Mouse (Mus musculus) testis, postnatal 14 days (tissue): ENCODE measurements around the gene Rbbp8nl.

Experiments
- DNase-seq: peaks from one replicate; pipeline ENCODE4 v3.0.0; 2021; ENCODE audit warnings: low spot score

Rbbp8nl gene

DNA sequence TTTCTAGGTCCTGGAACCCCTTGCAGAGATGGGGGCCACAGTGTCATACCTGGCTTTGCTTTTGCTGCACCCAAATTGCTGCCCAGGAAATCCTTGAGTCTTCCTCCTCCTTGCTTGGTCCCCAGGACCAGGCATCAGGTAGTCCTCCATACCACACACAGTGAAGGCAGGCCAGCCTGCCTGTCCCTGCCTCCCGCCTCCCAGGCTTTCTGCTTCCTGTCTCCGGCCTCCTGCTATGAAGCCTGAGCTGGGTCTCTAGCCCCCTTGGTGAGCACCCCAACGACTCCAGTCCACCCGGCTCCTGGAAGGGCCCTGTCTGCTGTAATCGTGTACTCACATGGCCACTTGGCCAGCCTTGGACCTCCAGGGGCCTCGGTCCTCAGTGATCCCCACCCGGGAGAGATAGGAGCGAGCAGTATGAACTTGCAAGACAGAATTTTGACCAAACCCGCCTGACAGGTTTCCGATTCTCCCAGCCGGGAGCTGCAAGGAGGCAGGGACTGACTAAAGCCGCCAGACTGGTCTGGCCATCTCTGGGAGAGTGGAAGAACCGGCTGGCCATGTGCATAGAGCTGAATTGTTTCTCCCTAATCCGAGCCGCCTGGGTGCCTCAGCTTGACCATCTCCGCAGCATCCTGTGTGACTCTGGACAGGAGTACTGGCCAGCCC lies at the start of gene Rbbp8nl:
Gene Rbbp8nl (minus strand): TSS at position 440 of the 669 bp plus-strand sequence.
- peak; percentile 41 for DNase-seq

DNA sequence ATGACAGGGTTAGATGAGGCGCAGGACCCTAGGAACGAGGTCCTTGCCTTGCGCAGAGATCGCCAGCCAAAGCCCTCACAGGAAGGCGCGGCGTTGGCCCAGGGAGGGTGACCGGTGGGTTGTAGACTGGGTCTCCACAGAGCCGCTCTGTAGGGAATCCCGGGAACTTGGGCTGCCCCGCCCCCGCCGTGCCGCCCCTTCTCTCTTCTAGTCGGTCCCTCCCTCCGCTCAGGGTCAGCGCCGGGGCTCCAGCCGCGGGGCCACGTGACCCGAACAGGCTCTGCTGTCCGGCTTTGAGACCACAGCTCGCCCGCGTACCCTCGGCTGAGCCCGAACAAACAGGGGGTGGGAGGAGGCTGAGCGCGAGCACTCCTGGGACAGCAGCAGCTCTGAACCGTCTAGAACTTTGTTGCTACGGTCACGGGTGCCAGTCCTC lies 44.9 kb upstream of the Rbbp8nl start, which contains the start of gene Gata5:
Gene Gata5 (minus strand): TSS at position 149 of the 436 bp plus-strand sequence.
- no peak for DNase-seq

DNA sequence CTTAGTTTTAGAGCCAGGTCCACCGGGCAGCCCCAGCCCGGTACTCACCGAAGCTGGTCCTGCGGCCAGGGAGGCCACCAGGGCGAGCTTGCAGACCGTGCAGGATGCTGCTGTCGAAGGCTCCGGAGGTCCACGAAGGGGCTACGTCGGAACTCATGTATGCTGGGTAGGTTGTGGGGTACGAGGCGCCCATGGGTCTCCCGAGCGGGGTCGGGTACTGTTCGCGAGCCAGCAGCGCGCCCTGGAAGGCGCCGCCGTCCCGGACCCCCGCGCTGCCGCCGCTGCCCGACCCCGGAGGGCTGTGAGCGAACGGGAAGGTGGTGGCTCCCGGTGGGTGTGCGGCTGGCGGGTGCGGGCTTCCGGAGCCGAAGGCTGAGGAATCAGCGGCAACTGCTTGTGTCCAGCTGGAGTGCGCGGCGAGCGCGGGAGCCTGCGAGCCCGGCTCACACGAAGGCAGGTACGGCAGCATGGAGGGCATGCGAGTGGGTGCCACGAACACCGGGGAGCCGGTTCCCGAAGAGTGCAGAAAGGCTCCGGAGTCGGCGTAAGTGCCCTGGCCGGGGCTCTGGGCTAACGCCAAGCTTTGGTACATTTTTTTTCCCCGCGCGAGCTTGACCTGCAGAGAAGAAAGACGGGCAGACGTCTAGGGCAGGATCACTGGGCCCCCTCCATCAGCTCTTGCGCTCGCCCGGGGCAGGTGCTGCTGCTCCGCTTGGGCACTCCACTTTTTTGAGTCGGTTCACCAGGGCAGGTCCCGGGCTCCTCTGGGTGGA lies 44.3 kb upstream of the Rbbp8nl start:
- no peak for DNase-seq

DNA sequence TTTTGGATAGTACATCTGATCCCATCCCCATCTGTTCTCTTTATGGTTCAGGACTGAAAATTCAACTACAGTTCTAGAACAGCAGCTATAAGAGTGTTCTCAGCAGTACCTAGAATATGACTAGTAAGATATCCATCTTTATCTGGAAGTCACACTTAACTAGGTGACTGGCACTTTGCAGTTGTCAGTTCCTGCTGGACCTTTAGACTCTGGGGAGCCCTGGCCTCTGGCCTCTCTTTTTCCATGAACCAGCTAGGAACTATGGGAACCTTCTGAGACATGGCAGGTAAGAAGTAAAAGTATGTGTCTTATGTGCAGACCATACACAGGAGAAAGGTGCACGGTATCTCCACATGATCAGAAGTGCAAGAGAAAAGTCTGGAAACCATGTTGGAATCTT lies 39.8 kb upstream of the Rbbp8nl start:
- no peak for DNase-seq

DNA sequence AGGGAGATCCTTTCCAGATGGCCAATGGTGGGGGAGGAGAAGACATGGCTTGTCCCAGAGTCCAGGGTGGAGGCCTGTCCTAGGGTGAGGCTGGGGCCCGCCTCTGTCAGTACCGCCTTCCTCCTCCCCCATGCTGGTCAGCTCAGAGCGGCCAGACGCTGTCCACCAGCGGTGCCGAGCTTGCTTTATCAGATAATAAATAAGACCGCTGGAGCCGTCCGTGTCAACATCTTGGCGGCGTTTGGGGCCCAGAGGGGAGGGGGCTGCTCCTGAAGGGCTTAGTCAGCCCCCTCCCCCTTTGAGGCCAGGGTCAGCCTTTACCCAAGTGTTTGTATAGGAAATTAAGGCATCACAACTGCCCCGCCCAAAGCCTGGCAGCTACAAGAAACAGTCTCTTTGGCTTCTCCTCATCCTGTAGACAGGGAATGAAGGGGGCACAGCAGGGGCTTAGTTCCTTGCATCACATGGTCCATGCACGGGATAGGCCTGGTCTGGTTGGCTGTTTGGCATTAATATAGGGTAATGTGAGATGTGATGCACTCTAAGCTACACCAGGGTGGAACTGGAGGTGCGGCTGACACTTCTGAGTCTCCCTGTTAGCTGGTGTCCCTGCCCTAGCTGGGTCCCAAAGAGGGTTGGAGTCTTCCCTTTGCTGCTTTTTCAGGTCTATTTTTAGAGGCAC lies 33.1 kb upstream of the Rbbp8nl start:
- DNase-seq: no peak

DNA sequence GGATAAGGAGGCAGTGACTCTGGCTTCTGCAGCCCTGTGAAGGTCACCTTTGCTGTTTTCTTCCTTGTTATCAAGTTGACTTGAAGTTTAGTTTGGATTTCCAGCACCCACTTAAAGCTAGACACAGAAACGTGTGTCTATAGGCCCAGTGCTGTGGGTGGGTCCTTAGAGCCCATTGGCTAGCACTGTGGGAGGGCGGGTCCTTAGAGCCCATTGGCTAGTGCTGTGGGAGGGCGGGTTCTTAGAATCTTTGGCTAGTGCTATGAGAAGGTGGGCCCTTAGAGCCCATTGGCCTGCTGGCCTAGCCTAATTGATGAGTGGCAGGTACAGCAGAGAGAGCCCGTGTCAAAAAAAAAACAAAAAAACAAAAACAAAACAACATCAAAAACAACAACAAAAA lies 30.5 kb upstream of the Rbbp8nl start:
- peak; percentile 34 for DNase-seq

DNA sequence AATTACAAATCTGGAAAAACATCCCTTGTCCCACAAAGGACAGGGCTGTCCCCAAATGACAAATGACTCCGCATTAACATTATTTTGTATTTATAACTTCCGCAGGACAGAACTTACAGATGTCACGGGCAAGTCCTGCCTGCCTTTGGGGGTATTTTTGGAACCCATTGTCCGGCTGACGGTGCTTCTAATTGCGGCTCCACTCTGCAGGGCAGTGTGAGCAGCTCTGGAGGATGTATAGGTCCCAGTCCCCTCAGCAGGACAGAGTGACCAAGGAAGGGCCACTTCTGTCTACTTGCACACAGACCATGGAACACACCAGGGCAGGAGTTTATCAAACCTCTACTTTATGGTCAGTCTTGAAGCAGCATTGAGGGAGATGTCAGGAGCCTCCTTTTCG lies 27.9 kb upstream of the Rbbp8nl start:
- DNase-seq: no peak

DNA sequence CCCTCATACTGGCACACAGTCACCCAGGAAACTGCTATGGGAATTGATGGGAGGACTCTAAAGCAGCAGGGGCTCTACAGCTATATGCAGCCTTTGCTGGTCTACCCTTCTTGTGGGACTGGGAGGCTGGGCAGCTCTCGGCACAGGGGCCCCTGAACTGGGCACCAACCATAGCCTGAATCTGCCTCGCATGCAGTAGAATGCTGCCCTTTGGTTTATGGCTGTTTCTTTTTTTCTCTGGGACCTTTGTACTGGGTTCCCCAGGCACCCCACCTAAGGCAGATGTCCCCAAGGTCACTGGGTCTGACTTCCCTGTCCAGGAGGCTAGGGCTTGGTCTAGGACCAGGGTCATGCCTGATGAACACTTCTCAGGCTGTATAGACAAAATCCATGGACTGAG lies 24.6 kb upstream of the Rbbp8nl start:
- no peak for DNase-seq

DNA sequence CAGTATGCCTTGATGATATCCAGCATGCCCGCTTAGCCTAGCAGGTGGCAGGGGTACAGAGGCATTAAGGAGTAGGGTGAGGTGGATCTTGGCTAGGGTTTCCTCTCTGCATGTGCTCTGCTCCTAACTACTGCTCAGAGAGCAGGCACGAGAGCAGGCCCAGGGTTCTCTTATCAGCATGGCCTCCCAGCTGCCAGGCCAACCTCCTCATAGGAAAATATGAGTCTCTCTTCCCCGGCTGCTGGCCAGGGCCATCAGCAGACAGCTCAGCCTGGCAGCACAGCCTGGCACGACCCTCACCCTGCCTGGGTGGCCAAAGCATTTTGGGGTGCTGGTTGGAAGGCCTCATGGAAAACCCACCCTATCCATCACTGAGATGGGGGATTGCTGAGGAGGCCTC lies 21.5 kb upstream of the Rbbp8nl start:
- DNase-seq: no peak

DNA sequence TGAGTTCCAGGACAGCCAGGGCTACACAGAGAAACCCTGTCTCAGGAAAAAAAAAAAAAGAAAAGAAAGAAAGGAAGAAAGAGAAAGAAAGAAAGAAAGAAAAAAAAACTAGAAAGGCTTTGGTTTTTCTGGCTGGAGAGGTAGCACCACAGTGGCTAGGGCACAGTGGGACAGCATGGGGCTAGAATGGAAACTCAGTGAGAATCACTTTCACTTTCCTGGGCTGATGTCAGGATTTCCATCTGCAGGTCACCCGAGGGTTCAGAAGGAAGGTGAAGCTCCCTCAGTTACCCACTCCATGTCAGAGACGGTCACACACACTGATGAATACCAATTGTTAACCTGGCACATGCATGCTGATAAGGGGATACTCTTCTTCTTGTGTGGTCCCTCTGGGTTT lies 18.0 kb upstream of the Rbbp8nl start:
- no peak for DNase-seq

DNA sequence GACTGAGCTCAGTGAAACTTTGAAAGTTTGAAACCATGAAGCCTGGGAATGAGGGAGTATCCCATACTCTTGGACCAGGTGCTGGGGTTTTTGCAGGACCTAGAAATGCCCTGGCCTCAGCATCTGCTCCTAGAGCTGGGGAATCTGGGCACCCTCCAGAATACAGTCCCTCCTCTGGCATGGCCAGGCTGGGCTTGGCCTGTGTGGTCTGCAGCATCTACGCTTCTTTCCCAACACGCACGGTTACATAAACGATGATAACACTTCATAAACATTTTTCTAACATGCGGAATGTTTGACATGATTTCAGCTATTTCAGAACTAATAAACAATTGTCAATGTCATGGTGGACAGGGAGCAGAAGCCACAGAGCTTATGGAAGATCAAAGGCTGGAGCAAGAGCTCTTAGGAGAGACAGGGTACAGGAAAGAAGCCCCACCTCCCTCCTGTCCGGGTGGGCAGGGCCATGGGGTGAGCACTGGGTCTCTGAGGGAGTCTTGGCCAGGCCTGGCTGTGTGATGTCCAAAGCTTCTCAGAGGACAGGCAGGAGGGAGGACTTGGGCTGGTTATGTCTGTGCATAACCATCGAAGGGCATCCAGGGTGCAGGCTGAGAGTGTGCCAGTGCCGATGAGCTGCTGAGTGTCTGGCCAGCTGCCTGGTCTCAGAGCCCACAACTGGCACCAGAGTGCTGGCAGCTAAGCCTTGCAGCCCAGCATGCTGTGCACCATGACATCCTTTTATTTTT lies 16.9 kb upstream of the Rbbp8nl start:
- DNase-seq: no peak

DNA sequence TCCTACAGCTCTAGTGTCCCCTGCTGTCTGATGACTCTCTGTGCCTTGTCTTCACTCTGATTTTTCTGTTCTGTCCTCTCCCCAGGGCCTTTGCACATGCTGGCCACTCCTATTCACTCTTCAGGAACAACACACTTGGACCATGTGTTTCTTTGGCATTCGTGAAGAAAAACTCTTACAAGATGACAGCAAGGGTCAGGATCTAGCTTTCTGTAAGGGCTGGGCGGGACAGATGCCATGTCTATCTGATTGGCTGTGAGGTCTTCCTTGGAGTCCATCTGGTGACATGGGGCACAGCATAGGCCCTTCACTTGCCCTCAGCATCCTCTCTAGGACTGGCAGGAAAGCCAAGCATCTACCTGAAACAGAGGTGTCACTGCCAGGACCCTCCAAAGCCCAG lies 16.3 kb upstream of the Rbbp8nl start:
- no peak for DNase-seq

DNA sequence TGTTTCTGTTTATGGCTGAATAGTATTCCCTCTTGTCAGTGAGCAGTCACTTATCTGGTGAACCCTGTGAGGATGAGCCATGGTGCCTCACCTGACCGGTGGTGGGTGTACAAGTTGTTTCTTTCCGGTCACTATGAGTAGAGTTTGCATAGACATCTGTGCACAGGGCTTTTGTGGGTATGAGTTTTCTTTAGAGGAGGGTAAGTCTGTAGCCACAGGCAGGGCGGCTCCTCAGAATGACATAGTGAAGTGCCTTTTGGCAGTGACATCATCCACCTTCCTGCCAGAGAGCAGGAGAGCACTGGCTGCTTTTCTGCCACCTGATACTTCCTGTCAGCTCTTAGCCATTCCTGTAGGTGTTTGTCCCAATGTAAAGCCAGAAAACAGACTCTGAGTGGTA lies 15.8 kb upstream of the Rbbp8nl start:
- no peak for DNase-seq

DNA sequence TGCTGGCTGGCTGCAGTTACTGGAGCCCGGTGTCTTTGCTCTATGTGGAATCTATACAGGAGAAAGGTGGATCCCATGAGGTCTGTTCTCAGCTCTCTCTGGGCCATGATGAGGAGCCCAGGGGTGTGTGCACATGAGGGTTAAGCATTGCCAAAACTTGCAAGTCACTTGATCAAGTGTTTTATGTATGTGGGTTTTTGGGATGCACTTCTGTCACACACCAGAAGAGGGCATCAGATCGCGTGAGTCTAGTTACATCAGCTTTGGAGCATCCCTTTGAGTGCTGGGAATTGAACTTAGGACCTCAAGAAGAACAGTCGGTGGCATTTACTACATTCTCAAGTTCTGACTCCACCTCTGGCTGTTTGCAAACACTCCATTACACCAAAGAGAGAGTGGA lies 14.9 kb upstream of the Rbbp8nl start:
- no peak for DNase-seq

DNA sequence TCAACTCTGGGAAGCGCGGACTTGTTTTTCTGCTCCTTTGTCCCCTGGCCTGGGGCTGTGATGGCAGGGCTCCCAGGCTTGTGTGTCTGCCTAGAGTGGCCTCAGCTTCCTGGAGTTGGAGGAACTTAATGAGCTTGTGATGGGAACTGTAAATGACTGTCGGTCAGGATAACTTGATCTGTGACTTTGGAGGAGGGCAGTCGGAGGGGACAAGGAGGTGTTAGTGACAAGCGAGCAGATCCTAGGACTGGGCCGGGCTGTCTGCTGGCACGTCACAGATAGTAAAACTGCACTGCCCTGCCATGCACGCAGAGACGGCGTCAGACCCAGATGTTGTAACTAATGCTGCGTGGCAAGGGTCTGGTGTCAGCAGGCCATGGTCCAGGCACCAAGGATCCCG lies 13.8 kb upstream of the Rbbp8nl start:
- DNase-seq: no peak

DNA sequence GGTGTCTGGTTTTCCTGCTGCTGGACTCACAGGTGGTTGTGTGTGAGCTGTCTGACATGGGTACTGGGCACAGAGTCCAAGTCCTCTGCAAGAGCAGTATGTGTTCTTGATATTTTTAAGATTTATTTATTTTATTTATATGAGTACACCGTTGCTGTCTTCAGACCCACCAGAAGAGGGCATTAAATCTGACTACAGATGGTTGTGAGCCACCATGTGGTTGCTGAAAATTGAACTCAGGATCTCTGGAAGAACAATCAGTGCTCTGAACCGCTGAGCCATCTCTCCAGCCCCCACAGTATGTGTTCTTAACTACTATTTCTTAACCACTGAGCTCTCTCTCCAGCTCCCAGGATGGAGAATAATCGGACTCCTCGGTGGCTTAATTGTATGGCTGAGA lies 12.5 kb upstream of the Rbbp8nl start:
- no peak for DNase-seq

DNA sequence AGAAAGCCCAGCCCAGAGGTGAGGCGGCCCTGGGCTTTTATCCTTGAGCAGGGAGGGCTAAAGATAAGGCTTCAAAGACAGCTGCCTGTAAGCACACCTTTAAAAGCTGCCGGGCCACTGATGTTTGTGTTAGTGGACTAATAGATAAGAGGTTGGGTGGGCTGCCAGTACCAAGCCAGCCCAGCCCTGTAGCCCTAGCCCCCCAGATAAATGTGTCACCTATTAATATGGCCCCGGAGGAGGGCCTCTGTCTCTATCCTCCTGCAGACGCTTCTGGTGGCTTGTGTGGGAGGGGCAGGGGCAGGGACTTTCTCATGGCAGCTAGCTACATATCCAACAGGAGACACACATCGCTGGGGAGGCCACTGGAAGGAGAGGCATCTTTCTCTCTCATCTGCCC lies 11.1 kb upstream of the Rbbp8nl start:
- no peak for DNase-seq

DNA sequence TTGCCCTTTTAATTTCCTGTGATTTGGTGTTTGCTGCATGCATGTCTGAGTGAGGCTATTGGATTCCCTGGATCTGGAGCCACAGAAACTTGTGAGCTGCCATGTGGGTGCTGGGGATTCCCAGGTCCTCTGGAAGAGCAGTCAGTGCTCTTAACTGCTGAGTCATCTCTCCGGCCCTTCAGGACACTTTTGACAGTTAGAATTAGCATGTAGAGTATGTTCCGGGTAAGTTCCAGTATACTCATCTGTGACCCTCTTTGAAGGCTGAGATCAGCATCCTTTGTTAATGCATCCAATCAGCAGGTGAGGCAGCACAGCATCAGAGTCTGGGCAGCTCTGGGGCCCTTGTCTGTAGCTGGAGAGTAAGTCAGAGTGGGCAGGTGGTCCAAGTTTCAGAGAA lies 10.6 kb upstream of the Rbbp8nl start:
- DNase-seq: no peak

DNA sequence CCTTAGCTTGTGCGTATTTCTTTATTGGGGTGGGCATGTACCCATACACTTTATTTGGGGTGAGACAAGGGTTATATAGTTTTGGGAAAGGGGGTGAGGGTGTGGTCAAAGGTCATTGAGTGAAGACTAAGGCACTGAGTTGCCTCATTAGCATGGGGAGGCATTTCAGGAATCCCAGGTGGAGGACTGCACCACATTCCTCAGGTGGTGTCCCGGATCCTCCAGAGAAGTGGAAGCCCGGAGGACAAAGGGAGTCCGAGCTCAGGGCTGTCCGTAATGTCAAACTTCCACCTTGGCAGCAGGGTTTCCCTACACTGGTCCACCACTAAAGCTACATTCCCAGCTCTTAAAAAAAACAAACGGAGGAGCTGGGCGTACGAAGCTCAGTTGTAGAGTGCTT lies 3.2 kb upstream of the Rbbp8nl start:
- no peak for DNase-seq

DNA sequence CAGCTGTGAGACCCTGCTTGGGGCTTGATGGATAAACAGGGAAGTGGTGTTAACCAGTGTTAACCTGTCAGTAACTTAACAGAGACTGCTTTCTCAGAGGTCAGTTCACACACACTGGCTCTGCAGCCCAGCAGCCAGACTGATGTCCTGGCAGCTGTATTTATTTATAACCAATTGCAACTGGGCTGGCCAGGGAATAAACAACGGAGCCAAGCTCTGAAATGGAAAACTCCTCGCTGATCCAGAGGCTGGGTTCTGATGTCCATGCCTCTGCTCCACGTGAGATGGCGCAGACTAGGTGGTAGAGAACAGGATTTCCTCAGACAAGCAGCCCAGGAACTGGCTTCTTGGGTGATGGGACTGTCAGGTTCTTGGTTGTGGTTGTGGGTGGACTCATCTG lies 2.3 kb upstream of the Rbbp8nl start:
- no peak for DNase-seq

DNA sequence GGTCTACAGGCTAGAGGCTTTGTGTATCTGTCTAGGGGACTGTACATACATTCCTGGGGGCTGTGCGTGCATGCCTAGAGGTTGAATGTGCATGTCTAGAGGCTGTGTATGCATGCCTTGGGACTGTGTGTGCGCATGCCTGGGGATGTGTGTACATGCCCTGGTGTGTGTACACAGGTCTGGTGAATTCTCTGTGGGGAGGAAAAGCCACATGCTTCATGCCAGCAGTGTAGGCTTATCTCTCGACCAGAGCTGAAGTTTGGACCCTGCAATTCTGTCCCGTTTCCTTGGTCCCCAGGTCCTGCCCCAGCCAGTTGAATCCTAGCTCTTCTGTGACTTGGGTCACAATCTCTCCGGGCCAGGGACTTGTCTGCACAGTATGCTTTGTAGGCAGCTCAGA lies 1.9 kb upstream of the Rbbp8nl start:
- no peak for DNase-seq

DNA sequence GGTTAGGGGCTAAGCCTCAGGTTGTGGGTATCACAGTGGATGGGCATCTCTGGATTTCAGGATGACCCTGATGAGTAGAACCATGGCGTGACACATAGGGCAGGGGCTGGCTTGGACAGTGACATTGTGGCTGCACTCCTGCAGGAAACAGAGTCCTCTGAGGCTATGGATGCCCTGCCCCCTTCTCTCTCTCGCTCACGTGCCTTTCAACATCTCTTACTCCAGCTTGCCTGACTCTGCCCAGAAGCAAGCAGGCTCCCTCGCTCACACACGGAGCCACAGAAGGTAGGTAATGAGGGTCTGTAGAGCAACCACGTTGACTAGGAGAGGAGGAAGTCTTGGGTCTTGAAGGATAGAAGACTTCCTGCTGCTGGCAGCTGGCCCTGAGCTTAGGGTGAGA lies 824 bp upstream of the Rbbp8nl start:
- no peak for DNase-seq

DNA sequence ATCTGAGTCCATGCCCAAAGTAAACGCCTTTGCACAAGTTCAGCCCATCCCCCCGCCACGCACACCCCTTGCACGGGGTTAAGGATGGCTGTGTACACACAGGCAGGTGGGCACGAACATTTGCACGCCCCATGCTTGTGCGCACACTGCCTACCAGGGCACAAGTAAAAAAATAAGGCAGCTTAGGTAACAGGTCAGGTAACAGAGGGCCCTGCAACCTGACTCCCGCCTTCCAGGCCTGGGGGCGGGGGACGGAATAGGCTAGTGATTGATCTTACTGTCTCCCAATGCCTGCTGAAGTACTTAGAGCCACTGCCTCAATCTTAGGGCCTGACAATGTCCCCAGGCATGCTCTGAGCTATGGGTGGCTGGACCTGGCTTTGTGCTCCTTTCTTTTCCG lies 713 bp downstream of the Rbbp8nl start:
- DNase-seq: no peak
